Comparison of ENCODE assay signal across 8 mouse cellular contexts in genomic region chr6:55511212-55512065, GRCm38 (mm10). TPM values are rescaled to one million over a fixed set of nuclear protein-coding genes. Genes with fewer than 3 reads are reported as not detected.
DNase-seq lines count a peak whose midpoint lies in the region; ATAC-seq and TF ChIP-seq lines count a peak whose summit lies in the region.

No protein-coding gene starts in this region.

- peak overlapping the region; percentile 38; the same call in 1 of the 2 replicates for H3K4me2 ChIP-seq in CH12.LX (ENCODE audit: insufficient read depth, low read depth, poor library complexity, severe bottlenecking)
- H3K4me2 ChIP-seq in forebrain, embryonic 11.5 days (ENCODE audit: low read depth, low read length, severe bottlenecking): no peak overlapping the region
- peak overlapping the region; percentile 25; the same call in 1 of the 2 replicates for H3K4me2 ChIP-seq in heart, embryonic 14.5 days (ENCODE audit: low read length)
- H3K4me2 ChIP-seq in kidney, embryonic 16.5 days (replicated peaks; ENCODE audit: low read depth, low read length): no peak overlapping the region
- no peak overlapping the region for H3K4me2 ChIP-seq in limb, embryonic 14.5 days (replicated peaks; ENCODE audit: low read depth, low read length, severe bottlenecking)
- H3K4me2 ChIP-seq in midbrain, postnatal 0 days (ENCODE audit: low read depth, low read length, poor library complexity, severe bottlenecking): no peak overlapping the region
- H3K4me2 ChIP-seq in stomach, postnatal 0 days (replicated peaks; ENCODE audit: low read depth): no peak overlapping the region

- H3K36me3 ChIP-seq in CH12.LX (replicated peaks in 1 of 2; ENCODE audit: control insufficient read depth in 1 of 2, insufficient read depth in 1 of 2, low read length in 1 of 2): no peaks in the 10 kb centered on the region
- H3K36me3 ChIP-seq in forebrain, embryonic 11.5 days (ENCODE audit: control insufficient read depth, insufficient read depth, low read length): no peaks in the 10 kb centered on the region
- H3K36me3 ChIP-seq in heart, embryonic 14.5 days (ENCODE audit: control insufficient read depth, insufficient read depth, low read length): no peaks in the 10 kb centered on the region
- no peaks in the 10 kb centered on the region for H3K36me3 ChIP-seq in kidney, embryonic 16.5 days (ENCODE audit: insufficient read depth, low read length)
- H3K36me3 ChIP-seq in limb, embryonic 14.5 days (ENCODE audit: control insufficient read depth, insufficient read depth, low read length): no peaks in the 10 kb centered on the region
- no peaks in the 10 kb centered on the region for H3K36me3 ChIP-seq in midbrain, postnatal 0 days (ENCODE audit: insufficient read depth, low read length)
- no peaks in the 10 kb centered on the region for H3K36me3 ChIP-seq in stomach, postnatal 0 days (ENCODE audit: control insufficient read depth, insufficient read depth, low read length)

- no peak overlapping the region for H3K9ac ChIP-seq in CH12.LX (ENCODE audit: insufficient read depth, low read depth)
- H3K9ac ChIP-seq in forebrain, embryonic 11.5 days (ENCODE audit: low read length): no peak overlapping the region
- no peak overlapping the region for H3K9ac ChIP-seq in heart, embryonic 14.5 days (ENCODE audit: low read length)
- H3K9ac ChIP-seq in kidney, embryonic 16.5 days (replicated peaks; ENCODE audit: low read length): no peak overlapping the region
- no peak overlapping the region for H3K9ac ChIP-seq in limb, embryonic 14.5 days (ENCODE audit: low read depth, low read length, severe bottlenecking)
- no peak overlapping the region for H3K9ac ChIP-seq in midbrain, postnatal 0 days (replicated peaks; ENCODE audit: low read length, poor library complexity, severe bottlenecking)
- H3K9ac ChIP-seq in stomach, postnatal 0 days (ENCODE audit: low read length): no peak overlapping the region

- TF ChIP-seq POLR2A in CH12.LX (IDR thresholded peaks at IDR 0.05; ENCODE audit: low read depth, low read length): no peak
- no peak for TF ChIP-seq POLR2A in limb, embryonic 14.5 days (IDR thresholded peaks at IDR 0.05; ENCODE audit: borderline replicate concordance, extremely low read depth, insufficient read depth, insufficient read length)

- H3K79me2 ChIP-seq in CH12.LX (replicated peaks; ENCODE audit: control insufficient read depth, extremely low read depth, insufficient read depth, poor library complexity, severe bottlenecking): no peaks in the 10 kb centered on the region

- in situ Hi-C loops in CH12.LX (cut with MboI; ENCODE audit: low pct_ligation_motif_present, low pct_unique_long_range_greater_than_20kb, low sequenced_read_pairs): loop anchor here (5.0 to 25.0 kb wide), 3 partner anchors 119 to 426 kb away; no protein-coding TSS in a partner anchor

- TF ChIP-seq CTCF in CH12.LX (conservative IDR thresholded peaks at IDR 0.05 in 1 of 2, IDR thresholded peaks at IDR 0.05 in 1 of 2; ENCODE audit: low read depth in 2 of 2, low read length in 2 of 2): peak; percentile 40 to 69
- peak; percentile 86 for TF ChIP-seq CTCF in midbrain, postnatal 0 days (IDR thresholded peaks at IDR 0.05)
- TF ChIP-seq CTCF in stomach, postnatal 0 days (IDR thresholded peaks at IDR 0.05; ENCODE audit: low read depth): peak; percentile 89

- TF ChIP-seq RAD21 in CH12.LX (IDR thresholded peaks at IDR 0.05; ENCODE audit: low read depth, low read length): peak; percentile 66

- dilution Hi-C loops in CH12.LX (cut with MboI; ENCODE audit: extremely low pct_ligation_motif_present, extremely low pct_unique_long_range_greater_than_20kb, low sequenced_read_pairs): no loop called here

- DNase-seq in CH12.LX (ENCODE audit: extremely low read depth): peak; percentile 64
- peak; percentile 26 for DNase-seq in c-Kit-positive CD71-negative TER-119-negative erythroid progenitor cells, embryonic 14.5 days (ENCODE audit: low read depth)
- DNase-seq in forebrain, embryonic 11.5 days (ENCODE audit: low spot score): peak; percentile 88
- DNase-seq in limb, embryonic 14.5 days (ENCODE audit: low spot score): peak; percentile 93
- peak; percentile 94 for DNase-seq in midbrain, postnatal 0 days (ENCODE audit: low spot score)
- peak; percentile 85 for DNase-seq in stomach, postnatal 0 days (ENCODE audit: low spot score)

- TF ChIP-seq EP300 in CH12.LX (IDR thresholded peaks at IDR 0.05; ENCODE audit: low read length): no peak
- no peak for TF ChIP-seq EP300 in stomach, postnatal 0 days (optimal IDR thresholded peaks at IDR 0.05)

- peaks cover 0 to 19% of the 10 kb centered on the region in 2 experiments; a peak in 2 of 4 replicates for H3K4me1 ChIP-seq in CH12.LX (ENCODE audit: control insufficient read depth in 1 of 2, insufficient read depth in 2 of 2)
- 0 out of 2 replicates have a peak, but pooled peaks cover 1% of the 10 kb centered on the region for H3K4me1 ChIP-seq in forebrain, embryonic 11.5 days (replicated peaks; ENCODE audit: control insufficient read depth, insufficient read depth, low read length)
- H3K4me1 ChIP-seq in heart, embryonic 14.5 days (ENCODE audit: control insufficient read depth in 2 of 2, insufficient read depth in 2 of 2, low read length in 2 of 2): peaks cover 4 to 7% of the 10 kb centered on the region in 2 experiments; a peak in 2 of 4 replicates
- 0 out of 2 replicates have a peak, but pooled peaks cover 3% of the 10 kb centered on the region for H3K4me1 ChIP-seq in kidney, embryonic 16.5 days (ENCODE audit: insufficient read depth, low read length)
- no peaks in the 10 kb centered on the region for H3K4me1 ChIP-seq in limb, embryonic 14.5 days (ENCODE audit: control insufficient read depth, insufficient read depth, low read length)
- H3K4me1 ChIP-seq in midbrain, postnatal 0 days (ENCODE audit: insufficient read depth, low read length): no peaks in the 10 kb centered on the region
- no peaks in the 10 kb centered on the region for H3K4me1 ChIP-seq in stomach, postnatal 0 days (replicated peaks; ENCODE audit: control insufficient read depth, insufficient read depth)

- 41% methylated on average over 12 of the region's 12 CpGs for WGBS in forebrain, embryonic 11.5 days
- WGBS in heart, embryonic 14.5 days: 25% methylated on average over 12 of the region's 12 CpGs
- WGBS in kidney, embryonic 16.5 days: 19% methylated on average over 12 of the region's 12 CpGs
- WGBS in limb, embryonic 14.5 days: 35% methylated on average over 12 of the region's 12 CpGs
- WGBS in midbrain, postnatal 0 days: 37% methylated on average over 12 of the region's 12 CpGs
- 18% methylated on average over 12 of the region's 12 CpGs for WGBS in stomach, postnatal 0 days

- no peak overlapping the region for H3K27ac ChIP-seq in CH12.LX (ENCODE audit: insufficient read depth, low read depth)
- no peak overlapping the region for H3K27ac ChIP-seq in forebrain, embryonic 11.5 days (ENCODE audit: low read depth, low read length)
- no peak overlapping the region for H3K27ac ChIP-seq in heart, embryonic 14.5 days (replicated peaks in 1 of 2; ENCODE audit: control insufficient read depth in 1 of 2, insufficient read depth in 1 of 2, low read depth in 2 of 2, low read length in 2 of 2)
- H3K27ac ChIP-seq in kidney, embryonic 16.5 days (ENCODE audit: low read length): no peak overlapping the region
- no peak overlapping the region for H3K27ac ChIP-seq in limb, embryonic 14.5 days (replicated peaks; ENCODE audit: low read depth, low read length)
- no peak overlapping the region for H3K27ac ChIP-seq in midbrain, postnatal 0 days (ENCODE audit: low read depth, low read length)
- no peak overlapping the region for H3K27ac ChIP-seq in stomach, postnatal 0 days (replicated peaks)

- peaks cover 2% of the 10 kb centered on the region for H3K27me3 ChIP-seq in CH12.LX (replicated peaks)
- H3K27me3 ChIP-seq in forebrain, embryonic 11.5 days (ENCODE audit: control insufficient read depth, insufficient read depth, low read length): no peaks in the 10 kb centered on the region
- no peaks in the 10 kb centered on the region; the same call in 1 of the 2 replicates for H3K27me3 ChIP-seq in heart, embryonic 14.5 days (ENCODE audit: control insufficient read depth, insufficient read depth, low read length)
- no peaks in the 10 kb centered on the region for H3K27me3 ChIP-seq in kidney, embryonic 16.5 days (ENCODE audit: insufficient read depth, low read length)
- H3K27me3 ChIP-seq in limb, embryonic 14.5 days (ENCODE audit: control insufficient read depth, insufficient read depth, low read length): no peaks in the 10 kb centered on the region
- H3K27me3 ChIP-seq in midbrain, postnatal 0 days (ENCODE audit: insufficient read depth, low read length): no peaks in the 10 kb centered on the region
- H3K27me3 ChIP-seq in stomach, postnatal 0 days (ENCODE audit: control insufficient read depth, insufficient read depth, low read length): no peaks in the 10 kb centered on the region

- peaks cover 6% of the 10 kb centered on the region for H3K9me3 ChIP-seq in CH12.LX (replicated peaks; ENCODE audit: low read length)
- no peaks in the 10 kb centered on the region for H3K9me3 ChIP-seq in forebrain, embryonic 11.5 days (ENCODE audit: control insufficient read depth, low read length)
- H3K9me3 ChIP-seq in heart, embryonic 14.5 days (ENCODE audit: control insufficient read depth, low read length): peaks cover 5% of the 10 kb centered on the region; the same call in 1 of the 2 replicates
- H3K9me3 ChIP-seq in kidney, embryonic 16.5 days (ENCODE audit: low read length): no peaks in the 10 kb centered on the region
- no peaks in the 10 kb centered on the region for H3K9me3 ChIP-seq in limb, embryonic 14.5 days (ENCODE audit: control insufficient read depth, low read length)
- H3K9me3 ChIP-seq in midbrain, postnatal 0 days (ENCODE audit: low read length): no peaks in the 10 kb centered on the region
- H3K9me3 ChIP-seq in stomach, postnatal 0 days (ENCODE audit: control insufficient read depth, low read length): no peaks in the 10 kb centered on the region

- peak; percentile 84 for ATAC-seq in forebrain, embryonic 11.5 days (replicated peaks; ENCODE audit: low FRiP score)
- ATAC-seq in heart, embryonic 14.5 days (ENCODE audit: insufficient number of reproducible peaks, insufficient read depth, low FRiP score, low read depth): peak; percentile 66
- ATAC-seq in kidney, embryonic 16.5 days (ENCODE audit: low FRiP score, low TSS enrichment): peak; percentile 85
- peak; percentile 81 for ATAC-seq in limb, embryonic 14.5 days (ENCODE audit: low FRiP score, low read depth)
- ATAC-seq in midbrain, postnatal 0 days (ENCODE audit: low FRiP score): peak; percentile 90
- ATAC-seq in stomach, postnatal 0 days (ENCODE audit: low FRiP score, low TSS enrichment): peak; percentile 60

- H3K4me3 ChIP-seq in CH12.LX (replicated peaks in 1 of 3; ENCODE audit: low read depth in 2 of 3, low read length in 2 of 3, poor library complexity in 1 of 3): no peak overlapping the region
- no peak overlapping the region for H3K4me3 ChIP-seq in forebrain, embryonic 11.5 days (ENCODE audit: low read depth, low read length)
- no peak overlapping the region for H3K4me3 ChIP-seq in heart, embryonic 14.5 days (ENCODE audit: control insufficient read depth in 1 of 2, insufficient read depth in 1 of 2, low read depth in 1 of 2, low read length in 2 of 2)
- H3K4me3 ChIP-seq in kidney, embryonic 16.5 days (ENCODE audit: low read length): no peak overlapping the region
- no peak overlapping the region for H3K4me3 ChIP-seq in limb, embryonic 14.5 days (replicated peaks; ENCODE audit: low read length)
- no peak overlapping the region for H3K4me3 ChIP-seq in midbrain, postnatal 0 days (ENCODE audit: low read depth, low read length)
- H3K4me3 ChIP-seq in stomach, postnatal 0 days (ENCODE audit: low read depth, low read length): no peak overlapping the region

RNA-seq across cellular contexts. Expression of gene Adcyap1r1, which starts 59.7 kb away (rescaled TPM):
- total RNA-seq in CH12.LX (2012; rRNA removed) (not detected in 2 replicates), CH12.LX (2014; rRNA removed) (not detected in 2 replicates)
- not detected in 2 replicates for polyA plus RNA-seq in CH12.LX (2012; ENCODE audit: insufficient read length, low read depth)
- 7.9 and 8.9 TPM in 2 replicates for polyA plus RNA-seq in forebrain, embryonic 11.5 days (2014; fragmentation: Nextera tagmentation; extraction: Ambion mirVana)
- 4.1 and 4.2 TPM in 2 replicates for polyA plus RNA-seq in heart, embryonic 14.5 days (2014; fragmentation: Nextera tagmentation; extraction: Ambion mirVana)
- polyA plus RNA-seq in kidney, embryonic 16.5 days (2015; fragmentation: Nextera tagmentation; extraction: Ambion mirVana): 2.5 and 2.7 TPM in 2 replicates
- 3.0 and 3.5 TPM in 2 replicates for polyA plus RNA-seq in limb, embryonic 14.5 days (2012; rRNA removed)
- 0.84 and 2.2 TPM in 2 replicates for polyA plus RNA-seq in limb, embryonic 14.5 days (2014; fragmentation: Nextera tagmentation; extraction: Ambion mirVana)
- total RNA-seq in midbrain, postnatal 0 days (2014; rRNA removed): 207 and 209 TPM in 2 replicates
- polyA plus RNA-seq in midbrain, postnatal 0 days (2015; fragmentation: Nextera tagmentation; extraction: Ambion mirVana): 68.6 and 72.5 TPM in 2 replicates
- polyA plus RNA-seq in stomach, postnatal 0 days (2015; fragmentation: Nextera tagmentation; extraction: Ambion mirVana): 5.4 and 5.5 TPM in 2 replicates

Comparison
In these comparisons a context has a peak if more than half of its experiments do, and no peak if none do; other contexts are left out.
1. DNase-seq: peak in every context shown above with its lines; median percentile 94 in midbrain, postnatal 0 days; 93 in limb, embryonic 14.5 days; 88 in forebrain, embryonic 11.5 days; 85 in stomach, postnatal 0 days; 64 in CH12.LX; 26 in c-Kit-positive CD71-negative TER-119-negative erythroid progenitor cells, embryonic 14.5 days.
2. H3K4me2 ChIP-seq: peak in CH12.LX (single experiment) and heart, embryonic 14.5 days (single experiment); none in forebrain, embryonic 11.5 days (single experiment), kidney, embryonic 16.5 days (single experiment), limb, embryonic 14.5 days (single experiment), midbrain, postnatal 0 days (single experiment) and stomach, postnatal 0 days (single experiment).
3. Peak in every context shown above with its lines, with median percentiles within 50 percentile points of each other: CTCF ChIP-seq and ATAC-seq.